Mouse (Mus musculus) embryonic fibroblast, embryonic 13.5 days (primary cell): ENCODE data around the gene Cdnf.

Source experiments
- CTCF ChIP-seq: IDR thresholded peaks from 2 replicates; pipeline ENCODE4 v1.5.1; 2011; ENCODE audit warnings: mild to moderate bottlenecking, control low read depth, low read length, moderate library complexity, borderline replicate concordance; ENCODE audit not compliant: insufficient read depth
- POLR2A ChIP-seq: IDR thresholded peaks from 2 replicates; pipeline ENCODE4 v1.6.1; 2011; ENCODE audit warnings: low read depth, mild to moderate bottlenecking, control low read depth, low read length, moderate library complexity

DNA sequence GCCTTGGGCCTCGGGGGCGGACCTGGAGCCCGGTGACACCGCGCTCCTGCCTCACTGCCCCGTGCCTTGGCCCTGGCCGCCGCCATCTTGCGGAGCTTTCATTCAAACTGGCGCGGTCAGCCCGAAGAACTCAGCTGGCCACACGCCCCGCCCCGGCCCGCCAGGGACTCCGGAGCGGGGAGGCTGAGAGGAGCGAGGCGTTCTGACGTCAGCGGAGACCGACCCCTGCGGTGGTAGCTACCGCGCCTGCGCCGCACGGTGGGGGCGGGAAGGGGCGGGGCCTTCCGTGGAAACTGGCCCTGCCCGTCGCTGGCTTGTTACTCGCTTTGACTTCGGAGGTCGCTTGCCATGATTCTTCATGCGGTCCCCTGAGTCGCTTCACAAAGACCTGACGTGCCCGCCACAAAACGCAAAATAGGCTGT is 38.0 kb upstream of the Cdnf start, which contains the start of gene Suv39h2:
- TF ChIP-seq POLR2A, result peak; percentile 86
- TF ChIP-seq CTCF, result no peak
